Mouse (Mus musculus): ENCODE data around the gene Scn9a. TPM values are rescaled to one million over a fixed set of nuclear protein-coding genes. Genes with fewer than 3 reads are reported as not detected.

Gene Scn9a
- polyA plus RNA-seq (2016; fragmentation: Nextera tagmentation; extraction: Ambion mirVana), result 0.04 and 0.08 TPM in 2 replicates

GRCm38 (mm10) chr2:66634580-66635359 lies at the start of gene Scn9a:
TSS of gene Scn9a (minus strand) at chr2:66634962.
- DNase-seq (ENCODE audit: low spot score), result peak; percentile 63
- WGBS, result 1% methylated on average over 29 of the region's 29 CpGs
- no peaks in the 10 kb centered on the region for H3K9me3 ChIP-seq (replicated peaks)
- peaks cover 8% of the 10 kb centered on the region for H3K4me1 ChIP-seq
- H3K36me3 ChIP-seq, result no peaks in the 10 kb centered on the region
- H3K27ac ChIP-seq, result no peak within 1 kb of the TSS
- peaks cover 28% of the 10 kb centered on the region for H3K27me3 ChIP-seq (ENCODE audit: low read depth, poor library complexity, severe bottlenecking)
- H3K4me3 ChIP-seq, result peak within 1 kb of the TSS; percentile 52

- Histone ChIP-seq H3K9me3 (replicated peaks) (no peaks in the 10 kb centered on the region), H3K27ac (no peak overlapping the region), H3K4me1 (no peaks in the 10 kb centered on the region), H3K27me3 (ENCODE audit: low read depth, poor library complexity, severe bottlenecking) (no peaks in the 10 kb centered on the region), H3K4me3 (no peak overlapping the region), H3K36me3 (no peaks in the 10 kb centered on the region)
- 82% methylated on average over 1 of the region's 1 CpGs for WGBS
- no peak for DNase-seq (ENCODE audit: low spot score)
Observed at GRCm38 (mm10) chr2:66661988-66662387, 27.2 kb upstream of the Scn9a start.

GRCm38 (mm10) chr2:66656430-66656829 lies 21.7 kb upstream of the Scn9a start:
- no peaks in the 10 kb centered on the region for H3K4me1 ChIP-seq
- WGBS, result 92% methylated on average over 3 of the region's 3 CpGs
- no peaks in the 10 kb centered on the region for H3K9me3 ChIP-seq (replicated peaks)
- no peak for DNase-seq (ENCODE audit: low spot score)
- H3K4me3 ChIP-seq, result no peak overlapping the region
- no peaks in the 10 kb centered on the region for H3K27me3 ChIP-seq (ENCODE audit: low read depth, poor library complexity, severe bottlenecking)
- no peak overlapping the region for H3K27ac ChIP-seq
- H3K36me3 ChIP-seq, result no peaks in the 10 kb centered on the region

GRCm38 (mm10) chr2:66655431-66655830 lies 20.7 kb upstream of the Scn9a start:
- Histone ChIP-seq H3K4me1 (no peaks in the 10 kb centered on the region), H3K36me3 (no peaks in the 10 kb centered on the region), H3K27me3 (ENCODE audit: low read depth, poor library complexity, severe bottlenecking) (no peaks in the 10 kb centered on the region), H3K27ac (no peak overlapping the region), H3K4me3 (no peak overlapping the region), H3K9me3 (replicated peaks) (no peaks in the 10 kb centered on the region)
- DNase-seq (ENCODE audit: low spot score), result no peak
- WGBS, result 96% methylated on average over 2 of the region's 2 CpGs

- Histone ChIP-seq H3K4me3 (no peak overlapping the region), H3K27ac (no peak overlapping the region), H3K36me3 (no peaks in the 10 kb centered on the region), H3K4me1 (no peaks in the 10 kb centered on the region), H3K9me3 (replicated peaks) (no peaks in the 10 kb centered on the region), H3K27me3 (ENCODE audit: low read depth, poor library complexity, severe bottlenecking) (no peaks in the 10 kb centered on the region)
- 37% methylated on average over 5 of the region's 5 CpGs for WGBS
- DNase-seq (ENCODE audit: low spot score), result no peak
Observed at GRCm38 (mm10) chr2:66644384-66644783, 9.6 kb upstream of the Scn9a start.

- H3K36me3 ChIP-seq, result no peaks in the 10 kb centered on the region
- H3K27ac ChIP-seq, result no peak overlapping the region
- H3K27me3 ChIP-seq (ENCODE audit: low read depth, poor library complexity, severe bottlenecking), result peaks cover 28% of the 10 kb centered on the region
- no peaks in the 10 kb centered on the region for H3K9me3 ChIP-seq (replicated peaks)
- no peak for DNase-seq (ENCODE audit: low spot score)
- 43% methylated on average over 5 of the region's 5 CpGs for whole genome bisulfite sequencing
- H3K4me1 ChIP-seq, result peaks cover 8% of the 10 kb centered on the region
- H3K4me3 ChIP-seq, result no peak overlapping the region
Observed at GRCm38 (mm10) chr2:66632728-66633127, 2.0 kb downstream of the Scn9a start.

- H3K9me3 ChIP-seq (replicated peaks), result no peaks in the 10 kb centered on the region
- no peak overlapping the region for H3K27ac ChIP-seq
- DNase-seq (ENCODE audit: low spot score), result no peak
- WGBS, result 80% methylated on average over 7 of the region's 7 CpGs
- no peak overlapping the region for H3K4me3 ChIP-seq
- H3K36me3 ChIP-seq, result no peaks in the 10 kb centered on the region
- no peaks in the 10 kb centered on the region for H3K27me3 ChIP-seq (ENCODE audit: low read depth, poor library complexity, severe bottlenecking)
- no peaks in the 10 kb centered on the region for H3K4me1 ChIP-seq
Observed at GRCm38 (mm10) chr2:66611091-66611490, 23.7 kb downstream of the Scn9a start.

GRCm38 (mm10) chr2:66597313-66597712 lies 37.4 kb downstream of the Scn9a start:
- Histone ChIP-seq H3K27ac (no peak overlapping the region), H3K4me1 (no peaks in the 10 kb centered on the region), H3K36me3 (no peaks in the 10 kb centered on the region), H3K9me3 (replicated peaks) (no peaks in the 10 kb centered on the region), H3K4me3 (no peak overlapping the region), H3K27me3 (ENCODE audit: low read depth, poor library complexity, severe bottlenecking) (no peaks in the 10 kb centered on the region)
- WGBS, result 85% methylated on average over 6 of the region's 6 CpGs
- DNase-seq (ENCODE audit: low spot score), result no peak

GRCm38 (mm10) chr2:66596145-66596544 lies 38.6 kb downstream of the Scn9a start:
- Histone ChIP-seq H3K27me3 (ENCODE audit: low read depth, poor library complexity, severe bottlenecking) (no peaks in the 10 kb centered on the region), H3K4me3 (no peak overlapping the region), H3K27ac (no peak overlapping the region), H3K4me1 (no peaks in the 10 kb centered on the region), H3K36me3 (no peaks in the 10 kb centered on the region), H3K9me3 (replicated peaks) (no peaks in the 10 kb centered on the region)
- 76% methylated on average over 5 of the region's 5 CpGs for WGBS
- DNase-seq (ENCODE audit: low spot score), result no peak

- Histone ChIP-seq H3K4me3 (no peak overlapping the region), H3K36me3 (no peaks in the 10 kb centered on the region), H3K4me1 (no peaks in the 10 kb centered on the region), H3K27ac (no peak overlapping the region), H3K9me3 (replicated peaks) (no peaks in the 10 kb centered on the region), H3K27me3 (ENCODE audit: low read depth, poor library complexity, severe bottlenecking) (no peaks in the 10 kb centered on the region)
- WGBS, result 90% methylated on average over 3 of the region's 3 CpGs
- no peak for DNase-seq (ENCODE audit: low spot score)
Observed at GRCm38 (mm10) chr2:66590151-66590550, 44.6 kb downstream of the Scn9a start.

- Histone ChIP-seq H3K27me3 (ENCODE audit: low read depth, poor library complexity, severe bottlenecking) (no peaks in the 10 kb centered on the region), H3K36me3 (no peaks in the 10 kb centered on the region)
- 77% methylated on average over 5 of the region's 5 CpGs for WGBS
Observed at GRCm38 (mm10) chr2:66580026-66580808, 54.5 kb downstream of the Scn9a start.

GRCm38 (mm10) chr2:66548254-66548653 lies 86.5 kb downstream of the Scn9a start:
- Histone ChIP-seq H3K36me3 (no peaks in the 10 kb centered on the region), H3K4me3 (no peak overlapping the region)
- DNase-seq (ENCODE audit: low spot score), result no peak

More at GRCm38 (mm10) chr2:66580026-66580808, 54.5 kb downstream of the Scn9a start:
- H3K4me3 ChIP-seq, result no peak overlapping the region
- no peak overlapping the region for H3K27ac ChIP-seq
- no peaks in the 10 kb centered on the region for H3K4me1 ChIP-seq
- no peak for DNase-seq (ENCODE audit: low spot score)
- H3K9me3 ChIP-seq (replicated peaks), result no peaks in the 10 kb centered on the region

GRCm38 (mm10) chr2:66519966-66520365 lies 114.8 kb downstream of the Scn9a start:
- 76% methylated on average over 3 of the region's 3 CpGs for WGBS
- no peaks in the 10 kb centered on the region for H3K36me3 ChIP-seq
- no peaks in the 10 kb centered on the region for H3K9me3 ChIP-seq (replicated peaks)
- H3K27me3 ChIP-seq (ENCODE audit: low read depth, poor library complexity, severe bottlenecking), result no peaks in the 10 kb centered on the region
- no peaks in the 10 kb centered on the region for H3K4me1 ChIP-seq
- no peak for DNase-seq (ENCODE audit: low spot score)
- no peak overlapping the region for H3K27ac ChIP-seq
- no peak overlapping the region for H3K4me3 ChIP-seq

More at GRCm38 (mm10) chr2:66548254-66548653, 86.5 kb downstream of the Scn9a start:
- WGBS, result 89% methylated on average over 3 of the region's 3 CpGs
- H3K4me1 ChIP-seq, result no peaks in the 10 kb centered on the region
- no peaks in the 10 kb centered on the region for H3K9me3 ChIP-seq (replicated peaks)
- no peaks in the 10 kb centered on the region for H3K27me3 ChIP-seq (ENCODE audit: low read depth, poor library complexity, severe bottlenecking)
- no peak overlapping the region for H3K27ac ChIP-seq
